Mouse (Mus musculus) gonadal fat pad, adult 2 months (tissue): Measurements from ENCODE around the gene Prr29. TPM values are rescaled to one million over a fixed set of nuclear protein-coding genes. Genes with fewer than 3 reads are reported as not detected.
"Not testable (repeated sequence)": the region's sequence is repeated elsewhere in the genome, so short reads cannot be mapped to it uniquely, and the experiment has no call there.

Source experiments
- DNase-seq: peaks from one replicate; pipeline ENCODE4 v3.0.0-alpha.2; 2012; ENCODE audit warnings: low read depth
- polyA plus RNA-seq: library from polyadenylated mRNA; depleted of rRNA; stranded (reverse); fragments of >200 nt; gene quantifications from 2 replicates; pipeline ENCODE4 v1.2.3, GENCODE M21; 2012; rRNA removed

Gene Prr29
- polyA plus RNA-seq: 5.3 and 11.3 TPM in 2 replicates

DNA sequence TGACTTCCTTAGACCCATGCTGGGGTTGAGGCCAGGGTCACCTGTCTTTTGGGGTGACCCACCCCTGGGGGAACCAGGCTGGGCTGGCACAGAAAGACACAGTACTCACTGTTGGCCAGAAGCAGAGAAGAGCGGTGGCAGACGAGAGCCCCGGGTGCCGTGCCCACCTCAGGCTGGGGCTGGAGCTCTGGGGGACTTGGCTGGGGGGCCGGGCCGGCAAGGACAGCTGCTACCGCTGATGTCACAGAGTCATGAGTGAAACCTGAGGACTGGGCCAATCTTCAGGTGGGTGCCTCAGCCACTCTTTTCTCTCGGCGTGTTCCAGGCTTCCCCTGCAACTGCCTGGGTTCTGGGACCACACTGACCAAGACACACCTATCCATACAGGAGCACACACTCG is at the start of gene Prr29:
Prr29 (plus strand) TSS at position 107 of the 400 bp plus-strand sequence.
- no peak for DNase-seq

DNA sequence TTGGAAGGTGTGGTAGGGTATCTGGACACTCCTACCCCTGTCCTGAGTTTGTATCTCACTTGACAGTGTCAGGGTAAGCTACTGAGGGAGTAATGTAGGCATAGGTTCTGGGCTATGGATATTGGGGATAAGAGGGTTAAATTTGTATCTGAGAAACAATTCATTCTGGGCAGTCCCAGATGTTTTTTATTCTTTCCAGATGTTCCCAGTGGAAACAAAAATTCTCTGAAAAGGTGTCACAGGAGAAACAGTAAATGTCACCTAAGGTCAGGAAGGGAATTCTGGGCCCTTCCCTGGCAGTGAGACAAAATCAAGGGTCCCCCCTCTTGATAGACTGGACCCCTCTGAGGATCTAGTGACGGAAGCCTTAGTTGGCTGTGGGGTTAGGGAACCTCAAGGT is 48.9 kb upstream of the Prr29 start:
- no peak for DNase-seq

DNA sequence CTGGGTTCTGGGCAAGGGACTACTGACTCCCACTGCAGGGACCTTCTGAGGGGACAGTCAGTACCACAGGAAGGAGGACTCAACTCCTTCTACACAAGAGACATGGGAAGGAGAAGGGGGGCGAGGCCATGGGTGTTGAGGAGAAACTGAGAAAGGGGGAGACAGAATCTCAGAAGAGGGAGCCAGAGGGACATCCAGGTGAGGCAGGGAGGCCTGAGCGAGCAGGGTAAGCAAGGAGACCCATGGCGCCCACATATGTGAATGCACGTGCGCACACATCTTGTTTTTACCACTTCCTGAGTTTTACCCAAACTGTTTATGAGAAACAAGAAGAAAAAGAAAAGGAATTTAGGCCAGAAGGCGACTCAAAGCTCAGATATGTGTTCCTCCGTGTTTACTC is 47.5 kb upstream of the Prr29 start:
- no peak for DNase-seq

DNA sequence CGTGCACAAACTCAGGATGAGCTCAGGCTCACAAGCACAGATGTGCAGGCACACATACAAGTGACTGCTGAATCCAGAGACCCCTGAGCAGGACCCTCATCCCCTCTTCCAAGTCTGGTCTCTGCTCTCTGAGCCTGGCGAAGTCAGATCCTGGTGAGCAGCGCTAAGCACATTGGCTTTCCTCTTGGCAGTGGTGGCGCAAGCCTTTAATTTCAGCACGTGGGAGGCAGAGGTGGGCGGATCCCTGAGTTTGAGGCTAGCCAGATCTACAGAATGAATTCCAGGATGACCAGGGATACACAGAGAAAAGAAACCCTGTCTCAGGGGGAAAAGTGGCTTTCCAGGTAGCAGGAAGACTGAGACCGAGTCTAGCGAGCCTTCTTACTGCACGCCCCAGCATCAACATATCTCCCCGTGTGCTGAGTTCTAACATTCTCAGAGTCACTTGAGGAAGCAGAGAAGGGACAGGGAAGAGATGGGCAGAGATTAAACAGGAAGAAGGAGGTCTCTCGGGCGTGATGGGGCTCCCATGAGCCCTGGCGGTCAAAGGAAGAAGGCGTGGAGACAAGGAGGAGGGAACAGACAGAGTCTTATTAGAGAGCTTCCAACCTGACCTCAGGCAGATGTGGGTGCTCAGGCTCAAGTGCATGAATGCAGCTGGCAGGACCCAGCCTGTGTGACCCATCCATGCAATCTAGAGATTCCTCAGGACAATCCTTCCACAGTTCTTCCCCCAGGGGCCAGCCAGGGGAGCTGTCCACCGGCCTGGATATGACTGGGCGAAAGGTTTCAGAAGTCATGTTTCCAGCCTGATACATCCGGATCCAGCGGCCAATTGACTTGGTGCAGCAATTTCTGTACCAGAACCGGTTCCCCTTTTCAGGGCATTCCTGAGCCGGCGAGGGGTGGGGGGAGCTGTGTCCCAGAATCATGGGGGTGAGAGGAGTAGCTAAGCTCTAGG is 46.6 kb upstream of the Prr29 start:
- no peak for DNase-seq

DNA sequence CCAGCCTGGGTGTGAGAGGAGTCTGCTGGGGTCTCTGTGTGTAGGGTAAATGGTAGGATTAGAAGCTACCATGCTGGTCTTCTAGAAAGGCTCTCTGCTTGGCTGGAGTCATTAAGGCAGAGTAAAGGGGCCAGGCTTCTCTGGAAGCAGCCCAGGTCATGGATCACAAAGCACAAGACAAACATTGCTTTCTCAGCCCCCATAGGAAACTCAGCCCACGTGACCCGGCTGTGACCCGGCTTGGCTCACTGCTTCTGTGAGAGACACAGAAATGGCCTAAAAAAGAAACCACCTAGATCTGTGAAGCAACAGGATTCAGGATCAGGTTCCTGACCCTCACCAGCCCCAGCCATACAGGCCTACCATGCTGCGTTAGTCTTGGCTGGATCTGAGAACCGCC is 40.4 kb upstream of the Prr29 start:
- no peak for DNase-seq

DNA sequence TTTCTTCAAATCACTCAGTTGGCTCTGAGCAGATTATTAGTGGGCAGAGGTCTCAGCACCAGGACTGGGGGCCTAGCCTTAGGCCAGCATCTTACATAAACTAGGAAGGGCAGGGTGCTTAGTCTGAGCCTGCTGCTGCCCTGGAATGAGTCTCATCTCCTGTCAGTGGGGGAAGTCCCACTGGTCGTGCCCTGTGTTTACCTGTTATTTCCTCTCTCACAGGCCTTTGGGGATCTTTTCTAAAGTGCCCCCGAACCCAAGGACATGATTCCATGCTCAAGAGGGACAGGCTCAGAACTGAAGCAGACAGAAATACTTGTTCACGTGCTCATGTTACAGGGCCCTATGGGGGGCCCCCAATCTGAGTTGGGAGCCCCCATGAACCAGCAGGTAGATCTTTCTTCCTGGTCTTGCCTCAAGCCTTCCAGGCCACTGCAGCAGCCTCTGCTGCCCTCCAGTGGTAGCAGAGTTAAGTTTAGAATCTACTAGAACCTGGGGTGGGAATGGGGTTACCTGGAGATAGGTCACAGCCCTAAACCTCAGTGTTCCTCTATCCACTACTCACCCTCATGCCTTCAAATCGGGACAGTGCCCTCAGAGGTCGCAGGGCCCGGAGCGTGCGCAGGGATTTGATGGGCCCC is 39.6 kb upstream of the Prr29 start:
- DNase-seq: no peak

DNA sequence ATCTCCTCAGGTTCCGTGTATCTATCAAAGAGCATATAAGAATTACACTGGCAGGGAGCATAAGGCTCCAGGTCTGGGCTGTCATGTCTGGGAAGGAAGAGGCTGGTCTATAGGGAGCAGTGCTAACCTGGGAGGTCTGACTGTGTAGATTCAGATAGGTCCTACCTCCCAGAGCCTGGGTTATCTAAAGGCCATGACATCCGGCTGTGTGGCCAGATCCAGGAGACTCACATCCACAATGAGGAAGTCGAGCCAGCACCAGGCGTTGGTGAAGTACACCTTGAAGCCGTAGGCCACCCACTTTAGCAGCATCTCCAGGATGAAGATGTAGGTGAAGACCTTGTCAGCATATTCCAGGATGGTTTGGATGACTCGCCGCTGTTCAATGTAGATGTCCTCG is 38.8 kb upstream of the Prr29 start:
- DNase-seq: no peak

DNA sequence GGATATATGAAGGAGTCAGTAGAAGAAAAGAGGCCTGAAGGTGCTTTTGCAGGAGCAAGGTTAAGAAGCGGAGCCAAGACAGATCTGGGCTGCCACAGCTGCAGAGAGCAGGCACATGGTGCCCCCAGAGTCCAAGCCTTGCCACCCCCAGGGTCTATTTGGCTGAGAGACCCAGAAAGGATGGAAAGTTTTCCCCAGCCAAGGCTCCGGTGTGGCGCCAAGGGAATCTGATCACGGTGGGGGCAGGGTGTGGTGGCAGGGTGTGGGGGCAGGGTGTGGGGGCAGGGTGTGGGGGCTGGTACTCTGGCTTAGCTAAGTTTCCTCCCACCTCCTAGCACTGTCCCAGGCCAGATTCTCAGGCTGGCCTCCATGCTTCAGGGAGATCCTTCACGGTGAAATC is 36.8 kb upstream of the Prr29 start:
- no peak for DNase-seq

DNA sequence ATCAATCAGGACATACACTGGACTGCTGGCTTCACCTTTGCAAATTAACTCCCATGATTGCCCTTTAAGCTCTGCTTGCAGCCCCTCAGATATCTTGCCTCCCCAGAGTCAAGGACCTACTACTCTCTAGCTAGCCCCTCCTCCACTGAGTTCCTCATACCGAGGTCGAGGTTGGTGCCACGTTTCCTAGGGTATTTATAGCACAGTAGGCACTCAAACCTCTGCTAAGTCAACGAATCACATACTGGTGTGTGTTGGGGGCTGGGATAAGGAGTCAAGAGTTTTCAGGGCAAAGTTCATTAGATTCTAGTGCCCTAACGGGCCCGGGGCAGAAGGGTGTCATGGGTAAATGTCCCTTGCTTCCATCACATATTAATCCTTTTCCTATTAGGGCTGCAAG is 36.1 kb upstream of the Prr29 start:
- DNase-seq: no peak

DNA sequence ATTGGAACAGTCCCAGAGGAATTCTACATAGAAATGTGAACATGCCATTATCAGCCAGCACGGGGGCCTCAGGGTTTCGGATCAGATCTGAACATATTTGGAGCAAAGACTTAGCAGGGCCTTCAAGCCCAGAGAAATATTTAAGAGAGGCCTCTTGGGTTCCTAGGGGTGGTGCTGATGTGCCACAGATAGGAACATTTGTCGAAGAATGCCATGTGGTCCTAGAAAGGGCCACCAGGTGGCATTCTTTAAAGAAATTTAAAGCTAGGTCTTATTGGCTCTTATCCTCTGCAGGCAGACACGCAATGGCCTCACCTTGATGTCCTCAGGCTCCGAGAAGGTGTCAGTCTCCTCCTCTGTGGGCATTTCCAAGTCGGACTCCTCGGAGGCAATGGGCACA is 35.6 kb upstream of the Prr29 start:
- no peak for DNase-seq

DNA sequence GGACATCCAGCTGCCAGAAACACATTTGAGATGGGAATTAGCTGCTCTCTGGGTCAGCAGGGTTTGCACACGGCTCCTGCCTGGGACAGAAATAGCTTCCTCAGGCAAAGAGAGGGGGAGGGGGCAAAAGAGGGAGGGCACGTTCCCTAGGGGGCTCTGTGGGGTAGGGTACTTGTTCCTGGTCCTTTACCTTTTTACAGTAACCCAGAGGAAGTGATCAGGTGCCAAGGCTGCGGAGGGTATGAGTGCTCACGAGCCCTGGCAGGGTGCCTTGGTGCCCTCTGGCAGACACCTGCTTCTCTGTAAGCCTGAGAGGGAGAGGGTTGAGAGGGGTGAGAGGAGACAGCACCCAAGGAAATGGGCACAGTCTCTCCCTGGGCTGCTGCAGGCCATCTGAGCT is 32.8 kb upstream of the Prr29 start:
- DNase-seq: no peak

DNA sequence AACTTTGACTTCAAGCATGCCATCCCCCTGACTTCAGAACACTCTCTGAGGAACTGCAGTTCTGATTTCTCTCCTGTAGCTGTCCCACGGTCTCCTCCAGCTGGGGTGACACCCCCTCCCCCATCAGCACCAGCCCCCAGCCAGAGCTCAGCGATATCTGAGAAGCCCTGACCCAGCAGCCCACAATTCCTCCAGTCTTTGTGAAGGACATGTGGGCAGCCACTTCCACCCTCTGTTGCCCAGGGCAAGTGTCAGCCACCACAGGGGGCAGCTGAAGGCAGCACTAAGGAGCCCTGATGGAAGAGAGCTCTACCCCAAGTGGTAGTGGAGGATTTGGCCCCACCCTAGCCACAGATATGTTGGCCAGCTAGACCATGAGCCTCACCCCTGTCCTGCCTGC is 31.2 kb upstream of the Prr29 start:
- no peak for DNase-seq

DNA sequence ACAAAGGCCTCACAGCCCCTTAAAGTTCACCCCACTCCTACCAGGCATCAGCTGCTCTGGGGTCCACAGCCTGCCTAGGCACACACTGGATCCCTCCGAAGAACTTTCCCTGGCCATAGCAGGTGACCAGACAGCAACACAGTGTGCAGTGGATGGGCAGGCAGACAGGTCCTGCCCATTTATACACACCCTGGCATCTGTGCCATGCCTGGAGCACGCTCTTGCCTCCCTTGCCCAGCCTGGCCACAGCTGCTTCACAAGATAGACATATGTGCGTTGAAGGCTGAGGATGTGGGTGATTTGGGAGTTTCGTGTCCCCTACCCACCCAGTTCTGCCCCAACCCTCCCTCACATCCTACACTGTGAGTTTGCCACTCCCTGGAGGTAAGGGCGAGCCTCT is 27.2 kb upstream of the Prr29 start:
- DNase-seq: no peak

DNA sequence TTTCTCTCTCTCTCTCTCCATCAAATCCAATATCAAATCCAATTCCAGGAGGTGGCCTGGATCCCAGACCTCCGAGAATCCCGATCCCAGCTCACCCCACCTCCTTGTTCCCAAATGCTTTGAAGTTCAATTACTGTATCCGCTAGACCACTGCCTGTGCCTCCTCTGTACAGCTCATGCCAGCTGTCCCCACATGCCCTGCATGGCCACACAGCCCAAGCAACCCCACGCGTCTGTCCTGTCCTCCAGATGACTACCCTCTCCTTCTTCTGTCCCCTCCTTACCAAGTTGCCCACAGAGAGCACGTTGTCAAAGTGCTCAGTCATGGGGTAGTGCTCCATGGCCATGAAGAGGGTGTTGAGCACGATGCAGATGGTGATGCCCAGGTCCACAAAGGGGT is 26.4 kb upstream of the Prr29 start:
- DNase-seq: no peak

DNA sequence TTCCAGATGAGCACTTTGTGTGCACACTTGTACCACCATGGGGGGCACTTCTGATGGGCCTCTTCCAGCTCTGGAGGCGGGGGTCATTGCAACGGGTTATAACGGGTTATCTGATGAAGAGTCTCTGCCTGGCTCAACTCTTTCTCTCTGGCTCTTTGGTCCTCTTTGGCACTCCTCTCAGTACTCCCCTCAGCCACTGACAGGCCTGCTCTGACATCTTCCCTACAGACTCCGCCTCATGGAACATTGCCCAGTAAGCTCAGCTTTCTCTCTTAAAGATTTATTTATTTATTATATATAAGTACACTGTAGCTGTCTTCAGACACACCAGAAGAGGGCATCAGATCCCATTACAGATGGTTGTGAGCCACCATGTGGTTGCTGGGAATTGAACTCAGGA is 25.9 kb upstream of the Prr29 start:
- not testable (repeated sequence) for DNase-seq

DNA sequence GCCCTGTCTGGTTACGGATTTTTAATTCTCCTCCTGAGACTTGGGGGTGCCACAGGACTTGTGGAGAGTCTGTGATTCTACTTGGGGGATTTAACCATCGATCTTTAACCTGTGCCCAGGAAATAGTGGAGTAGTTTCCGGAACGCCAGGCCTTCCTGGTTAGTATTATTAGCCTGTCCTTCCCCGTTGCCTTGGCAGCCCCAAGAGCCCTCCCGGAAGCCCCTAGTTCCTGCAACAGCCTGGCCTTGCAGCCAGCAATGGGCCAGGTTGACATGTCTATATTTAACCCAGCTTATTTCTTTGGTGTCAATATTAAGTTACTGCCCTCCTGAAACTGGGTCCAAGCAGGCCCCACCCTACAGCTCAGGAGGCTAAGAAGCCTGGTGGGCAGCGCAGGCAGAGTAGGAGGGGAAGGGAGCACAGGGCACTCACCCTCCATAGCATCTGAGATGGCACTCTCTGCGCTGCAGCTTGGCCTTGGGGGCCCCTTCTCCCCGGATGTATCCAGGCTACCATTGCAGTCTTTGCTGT is 24.2 kb upstream of the Prr29 start:
- no peak for DNase-seq

DNA sequence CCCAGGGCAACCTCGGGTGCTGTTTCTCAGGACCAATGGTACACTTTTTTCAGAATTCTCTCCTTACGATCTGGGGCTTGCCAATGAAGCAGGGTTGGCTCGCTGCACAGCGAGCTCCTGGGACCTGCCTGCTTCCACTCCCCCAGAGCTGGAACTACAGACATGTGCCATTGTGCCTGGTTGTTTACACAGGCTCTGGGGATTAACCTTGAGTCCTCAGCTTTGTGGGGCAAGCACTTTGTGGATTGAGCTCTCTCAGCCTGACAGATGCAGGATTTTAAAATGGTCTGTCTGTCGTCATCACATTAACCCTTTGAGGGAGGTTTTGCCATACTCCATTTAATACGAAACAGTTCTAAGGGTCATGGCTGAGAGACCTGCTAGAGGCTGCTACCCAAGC is 20.4 kb upstream of the Prr29 start:
- no peak for DNase-seq

DNA sequence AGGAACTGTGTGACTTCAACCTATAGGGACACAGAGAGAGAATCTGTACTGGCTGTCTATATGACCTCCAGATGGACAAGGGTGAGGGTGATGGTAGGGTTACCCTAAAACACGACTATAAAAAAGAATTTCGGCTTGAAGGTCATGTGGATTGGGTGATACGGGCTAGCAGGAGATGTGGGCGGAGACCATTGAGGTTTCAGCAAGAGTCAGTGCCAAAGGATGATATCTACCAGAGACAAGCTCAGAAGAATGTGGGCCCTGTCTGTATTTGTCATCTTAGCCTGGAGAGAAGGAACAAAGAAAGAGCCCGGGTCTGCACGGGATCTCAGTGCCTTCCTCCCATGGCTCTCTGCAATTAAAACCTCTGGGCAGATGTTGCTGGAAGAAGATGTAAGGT is 15.5 kb upstream of the Prr29 start:
- DNase-seq: no peak

DNA sequence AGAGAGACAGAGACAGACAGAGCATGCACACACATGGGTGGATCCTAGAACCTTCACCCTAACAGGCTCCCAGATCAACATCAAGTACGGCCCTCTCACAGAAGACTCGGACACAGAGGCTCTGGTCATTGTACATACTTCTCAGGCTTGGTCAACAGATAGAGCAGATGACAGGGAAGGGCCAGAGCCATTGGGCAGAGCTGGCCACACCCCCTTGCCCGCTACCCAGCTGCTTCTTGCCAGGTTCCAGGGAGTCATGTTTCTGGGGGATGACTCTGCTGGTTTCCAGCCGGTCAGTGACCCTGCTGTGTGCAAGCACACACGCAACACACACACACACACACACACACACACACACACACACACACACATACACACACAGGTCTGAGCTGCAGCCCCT is 14.4 kb upstream of the Prr29 start:
- no peak for DNase-seq

DNA sequence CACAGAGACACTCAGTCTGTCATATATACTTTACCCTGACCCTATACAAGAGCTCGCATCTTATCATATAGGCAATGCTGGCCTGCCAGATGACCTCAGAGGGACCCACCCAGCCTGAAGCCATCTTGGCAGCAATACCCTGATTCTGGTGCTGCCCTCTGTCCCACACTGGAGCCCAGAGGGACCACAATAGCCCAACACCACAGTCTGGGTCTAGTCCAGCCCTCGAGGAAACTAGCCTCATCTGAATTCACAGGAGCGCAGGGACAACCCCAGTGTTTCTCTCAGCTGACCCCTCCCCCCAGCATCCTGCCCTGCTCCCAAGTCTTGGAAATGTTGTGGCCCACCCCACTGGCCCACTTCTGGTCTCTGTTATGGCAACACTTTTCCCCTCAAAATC is 14.0 kb upstream of the Prr29 start:
- no peak for DNase-seq

DNA sequence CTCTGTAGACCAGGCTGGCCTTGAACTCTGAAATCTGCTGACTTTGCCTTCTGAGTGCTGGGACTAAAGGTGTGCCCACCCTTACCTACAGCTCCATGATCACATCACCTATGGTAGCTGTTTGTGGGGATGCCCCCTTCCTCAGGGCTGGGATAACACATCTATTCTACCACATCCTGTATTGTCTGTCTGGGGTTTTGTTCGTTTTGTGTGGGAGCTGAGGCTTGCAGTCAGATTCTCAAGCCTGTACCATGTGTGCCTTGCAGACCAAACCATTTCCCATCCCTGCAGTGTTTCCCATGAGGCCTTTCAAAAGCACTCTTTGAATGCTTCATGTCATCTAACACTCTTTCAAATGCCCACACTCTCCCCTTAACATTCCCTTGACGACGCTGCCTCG is 13.3 kb upstream of the Prr29 start:
- DNase-seq: no peak

DNA sequence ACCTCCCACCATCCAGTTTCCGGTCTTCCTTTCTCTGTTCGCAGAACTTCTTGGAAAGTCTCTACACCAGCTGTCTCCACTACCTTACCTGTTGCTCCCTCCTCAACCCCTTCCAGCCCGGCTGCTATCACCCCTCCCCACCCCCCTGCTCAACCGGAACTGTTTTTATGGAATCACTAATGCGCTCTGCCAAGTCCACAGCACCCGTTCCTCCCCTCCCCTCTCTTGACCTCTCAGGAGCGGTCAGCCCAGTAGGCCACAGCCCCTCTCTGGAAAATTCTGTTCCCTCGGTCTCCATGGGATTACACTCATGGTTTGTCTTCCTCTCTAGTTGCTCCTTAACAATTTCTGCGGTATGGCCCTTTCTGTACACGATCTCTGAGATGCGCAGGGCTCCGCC is 12.1 kb upstream of the Prr29 start, which contains the start of gene Scn4a:
Scn4a (minus strand) TSS at position 101 of the 400 bp plus-strand sequence.
- no peak for DNase-seq

DNA sequence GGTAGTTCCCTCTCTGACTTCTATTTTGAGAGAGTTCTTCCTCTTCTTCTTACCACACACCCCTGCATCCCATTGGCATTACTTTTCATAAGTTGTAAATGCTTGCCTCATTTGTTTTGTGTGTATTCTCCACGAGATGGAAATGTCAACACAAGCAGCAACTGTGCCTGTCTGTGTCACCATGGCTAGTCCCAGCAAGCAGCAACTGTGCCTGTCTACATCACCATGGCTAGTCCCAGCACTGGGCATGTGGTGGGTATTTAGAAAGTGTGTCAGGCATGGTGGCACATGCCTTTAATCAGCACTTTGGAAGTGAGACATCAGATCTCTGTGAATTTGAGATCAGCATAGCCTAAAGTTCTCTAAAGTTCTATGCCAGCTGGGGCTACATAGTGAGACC is 11.1 kb upstream of the Prr29 start:
- DNase-seq: no peak
